Mouse (Mus musculus): ENCODE results near the gene Tmc7.

Tmc7 gene

DNA sequence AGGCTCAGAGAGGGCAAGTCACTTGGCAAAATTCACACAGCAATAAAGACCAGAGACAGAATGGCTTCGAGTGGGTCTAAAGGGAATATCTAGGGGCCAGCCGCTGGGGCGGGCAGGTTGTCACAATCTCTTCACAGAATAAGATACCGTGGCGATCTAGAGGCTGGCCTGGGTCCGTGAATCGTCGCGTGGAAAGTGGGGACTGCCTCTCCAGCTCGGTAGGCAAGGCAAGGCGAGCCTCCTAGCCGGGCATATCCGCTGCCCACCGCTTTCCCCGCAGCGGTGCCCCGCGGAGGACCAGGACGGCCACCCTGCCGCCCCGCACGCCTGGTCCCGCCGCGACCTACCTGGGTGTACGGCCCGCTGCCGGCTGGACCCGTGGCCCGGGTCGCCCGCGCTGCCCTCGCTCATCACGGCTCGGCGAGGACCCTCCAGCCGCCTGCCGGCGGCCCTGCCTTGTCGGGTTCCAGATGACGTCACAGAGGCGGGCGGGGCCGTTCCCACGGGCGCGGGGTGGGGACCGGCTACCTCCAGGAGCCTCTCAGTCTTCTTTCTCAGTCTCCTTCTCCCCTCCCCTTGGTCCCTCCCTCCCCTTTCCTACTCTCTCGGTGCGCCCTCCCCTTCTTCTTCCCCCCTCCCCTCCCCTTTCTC, at the start of gene Tmc7:
Gene Tmc7, minus strand, starts transcription at position 480 of the 651 bp plus-strand sequence.
- peak; percentile 52 for DNase-seq (ENCODE audit: low read depth, low spot score)

GRCm38 (mm10) chr7:118633951-118634350, 49.4 kb upstream of the Tmc7 start:
- no peak for DNase-seq (ENCODE audit: low read depth, low spot score)

- DNase-seq (ENCODE audit: low read depth, low spot score) = no peak
Measured at GRCm38 (mm10) chr7:118633094-118633493, 48.6 kb upstream of the Tmc7 start.

DNA sequence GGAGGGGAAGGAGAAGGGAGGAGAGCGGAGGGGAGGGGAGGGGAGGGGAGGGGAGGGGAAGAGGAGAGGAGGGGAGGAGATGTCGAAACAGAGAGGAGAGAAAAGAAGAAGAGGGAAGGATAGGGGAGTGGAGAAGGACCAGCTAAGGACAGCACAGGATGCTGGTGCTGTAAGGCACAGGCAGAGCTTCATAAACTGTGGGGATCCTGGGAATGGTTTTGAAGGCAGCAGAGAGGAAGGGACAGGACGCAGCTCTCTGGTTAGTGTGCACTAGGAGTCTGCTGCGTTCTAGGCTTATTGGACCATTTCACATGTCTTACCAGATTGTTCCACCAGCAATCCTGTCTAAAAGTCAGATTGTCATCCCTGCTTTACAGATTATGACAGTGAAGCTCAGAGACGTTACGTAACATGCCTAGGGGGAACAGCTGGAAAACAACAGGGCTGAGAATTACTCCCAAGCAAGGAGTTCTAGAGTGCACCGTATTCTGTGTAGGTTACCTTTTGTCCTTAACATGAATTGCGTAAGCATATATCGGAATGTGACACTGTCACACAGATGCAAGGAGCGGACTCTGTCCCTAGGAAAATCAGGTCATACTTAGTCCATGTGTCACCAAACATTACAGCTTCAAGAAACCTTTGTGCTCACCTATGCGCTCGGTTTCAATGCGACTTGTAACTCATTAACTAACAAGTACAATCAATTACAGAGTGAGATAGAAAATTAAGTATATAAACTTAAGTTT, 43.2 kb upstream of the Tmc7 start:
- no peak for DNase-seq (ENCODE audit: low read depth, low spot score)

DNA sequence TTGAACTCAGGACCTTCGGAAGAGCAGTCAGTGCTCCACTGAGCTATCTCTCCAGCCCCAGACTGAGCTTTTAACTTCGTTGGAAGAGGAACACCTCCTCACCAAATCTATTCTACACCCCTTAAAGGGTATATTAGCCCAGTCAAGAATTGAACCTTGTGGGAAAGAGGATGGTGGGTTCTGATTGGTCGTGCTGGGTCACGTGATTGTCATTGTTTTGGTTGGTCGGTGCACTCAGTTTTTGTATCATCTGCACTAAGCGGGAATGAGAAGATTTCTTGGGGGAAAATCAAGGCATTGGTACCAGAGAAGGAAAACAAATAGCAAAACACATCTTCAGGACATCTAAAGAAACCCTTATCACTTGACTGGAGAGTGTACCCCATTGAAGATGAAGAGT, 36.6 kb upstream of the Tmc7 start:
- DNase-seq (ENCODE audit: low read depth, low spot score) = no peak

GRCm38 (mm10) chr7:118620243-118620906, 35.8 kb upstream of the Tmc7 start:
- DNase-seq (ENCODE audit: low read depth, low spot score) = no peak

DNA sequence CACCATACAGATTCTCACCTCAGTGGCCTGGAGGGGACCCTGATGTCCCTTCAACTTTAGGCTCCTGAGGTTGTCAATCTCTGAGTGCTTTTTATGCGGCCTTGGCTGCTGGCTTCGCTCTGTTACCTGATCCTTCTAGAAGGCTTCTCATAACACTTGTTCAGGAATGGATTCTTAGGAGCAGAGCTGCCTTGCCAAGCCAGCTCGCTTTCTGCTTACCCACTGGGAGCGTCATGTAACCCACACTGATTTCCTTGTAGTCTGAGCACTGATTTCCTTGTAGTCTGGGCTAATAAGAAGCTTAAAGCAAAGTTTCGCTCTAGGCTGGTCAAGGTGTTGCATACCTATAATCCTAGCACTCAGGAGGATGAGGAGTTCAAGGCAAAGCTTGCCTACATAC, 33.6 kb upstream of the Tmc7 start:
- peak; percentile 79 for DNase-seq (ENCODE audit: low read depth, low spot score)

GRCm38 (mm10) chr7:118614076-118614475, 29.5 kb upstream of the Tmc7 start:
- DNase-seq (ENCODE audit: low read depth, low spot score) = no peak

DNA sequence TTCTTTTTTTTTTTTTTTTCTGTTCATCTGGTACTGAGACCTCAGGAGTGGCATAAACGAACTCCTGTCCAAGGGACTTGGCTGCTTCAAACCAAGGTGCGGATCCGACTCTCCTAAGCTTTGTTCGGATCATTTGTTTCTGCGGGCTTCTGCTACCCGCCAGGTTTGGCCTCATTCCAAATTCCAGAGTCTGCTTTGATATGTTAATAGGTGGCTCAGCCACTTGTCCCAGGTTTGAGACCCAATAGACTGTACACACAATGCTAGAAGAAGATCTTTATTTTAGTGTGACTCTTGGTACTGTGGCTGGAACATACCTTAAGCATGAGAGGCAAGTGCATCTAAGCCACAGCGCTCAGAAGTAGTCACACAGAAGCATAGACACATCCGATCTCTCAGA, 27.4 kb upstream of the Tmc7 start:
- DNase-seq (ENCODE audit: low read depth, low spot score) = no peak

DNA sequence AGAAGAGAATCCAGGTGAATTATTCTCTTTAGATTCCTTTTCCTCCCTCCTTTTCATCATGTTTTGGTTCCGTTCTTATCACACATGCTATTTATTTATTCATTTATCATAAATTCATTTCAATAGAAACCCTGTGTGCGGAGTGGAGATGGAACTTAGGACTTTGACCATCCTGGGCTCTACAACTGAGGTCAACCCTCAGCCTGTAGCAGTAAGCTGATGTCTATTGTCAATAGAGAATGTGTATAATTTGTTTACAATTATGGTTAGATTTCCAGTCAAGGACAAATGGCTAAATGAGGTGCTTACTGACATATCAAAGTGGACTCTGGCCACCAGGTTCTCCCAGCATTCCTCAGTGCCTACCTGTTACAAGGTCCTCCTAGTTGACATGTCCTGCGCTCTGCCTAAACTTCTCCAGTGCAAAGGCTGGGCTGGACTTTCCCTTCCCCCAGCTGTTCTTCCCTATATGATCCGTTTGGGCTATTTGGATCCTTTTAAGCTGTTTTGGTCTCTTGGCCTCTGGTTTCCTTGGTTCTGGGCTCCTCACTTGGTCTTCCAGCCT, 26.7 kb upstream of the Tmc7 start:
- DNase-seq (ENCODE audit: low read depth, low spot score) = no peak

DNA sequence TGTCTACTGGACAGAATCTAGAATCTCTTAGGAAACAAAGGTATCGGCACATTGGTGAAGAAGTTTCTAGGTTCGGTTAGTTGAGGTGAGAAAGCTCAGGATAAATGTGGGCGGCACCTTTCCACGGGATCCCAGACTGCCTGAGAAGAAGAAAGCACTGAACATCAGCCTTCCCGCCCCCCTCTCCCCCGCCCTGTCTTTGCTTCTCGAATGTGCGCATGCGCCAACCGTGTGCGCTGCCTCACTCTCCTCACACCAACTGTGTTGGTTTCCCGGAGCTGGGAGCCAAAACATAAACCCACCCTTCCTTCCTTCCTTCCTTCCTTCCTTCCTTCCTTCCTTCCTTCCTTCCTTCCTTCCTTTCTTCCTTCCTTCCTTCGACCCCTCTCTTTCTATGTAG, 26.2 kb upstream of the Tmc7 start:
- DNase-seq (ENCODE audit: low read depth, low spot score) = no peak

DNA sequence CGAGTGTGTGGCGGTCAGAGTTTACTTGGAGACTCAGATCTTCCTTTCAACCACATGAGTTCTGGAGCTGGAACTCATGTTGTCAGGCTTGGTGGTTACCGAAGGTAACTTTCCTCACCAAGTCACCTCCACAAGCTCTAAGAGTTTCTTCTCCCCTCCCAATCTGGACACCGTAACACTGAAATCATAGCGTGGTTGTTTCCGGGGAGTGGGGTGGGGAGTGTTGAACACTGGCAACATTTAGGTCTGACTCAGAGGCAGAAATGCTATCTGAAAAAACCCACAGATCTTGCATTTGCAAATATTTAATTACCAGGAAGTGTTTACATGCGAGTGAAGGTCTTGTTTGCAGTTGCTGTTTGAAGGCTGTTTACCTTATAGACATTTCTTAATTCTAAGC, 25.3 kb upstream of the Tmc7 start:
- no peak for DNase-seq (ENCODE audit: low read depth, low spot score)

DNA sequence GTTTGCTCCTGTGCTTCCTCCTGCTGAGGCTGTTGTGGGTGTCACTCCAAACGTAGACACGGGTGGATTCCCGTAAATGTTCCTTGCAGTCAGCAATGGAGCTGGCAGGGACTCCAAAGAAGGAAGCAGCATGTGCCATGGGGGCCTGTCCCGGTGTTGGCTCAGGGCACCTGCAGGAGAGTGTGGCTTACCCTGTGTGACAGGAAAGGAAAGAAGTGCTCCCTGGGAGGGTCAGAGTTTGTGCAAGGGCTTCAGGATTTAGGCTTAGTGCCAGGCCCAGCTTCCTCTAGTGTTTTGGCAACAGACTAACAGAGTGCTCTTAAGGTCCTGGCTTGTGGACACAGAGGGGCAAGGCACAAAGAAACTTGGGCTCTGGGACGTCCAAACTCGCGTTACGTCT, 20.3 kb upstream of the Tmc7 start:
- no peak for DNase-seq (ENCODE audit: low read depth, low spot score)

- no peak for DNase-seq (ENCODE audit: low read depth, low spot score)
Measured at GRCm38 (mm10) chr7:118599954-118600631, 15.6 kb upstream of the Tmc7 start.

GRCm38 (mm10) chr7:118597201-118597600, 12.7 kb upstream of the Tmc7 start, which contains the start of gene Tmc5:
TSS of gene Tmc5 (plus strand) at chr7:118597297.
- no peak for DNase-seq (ENCODE audit: low read depth, low spot score)

DNA sequence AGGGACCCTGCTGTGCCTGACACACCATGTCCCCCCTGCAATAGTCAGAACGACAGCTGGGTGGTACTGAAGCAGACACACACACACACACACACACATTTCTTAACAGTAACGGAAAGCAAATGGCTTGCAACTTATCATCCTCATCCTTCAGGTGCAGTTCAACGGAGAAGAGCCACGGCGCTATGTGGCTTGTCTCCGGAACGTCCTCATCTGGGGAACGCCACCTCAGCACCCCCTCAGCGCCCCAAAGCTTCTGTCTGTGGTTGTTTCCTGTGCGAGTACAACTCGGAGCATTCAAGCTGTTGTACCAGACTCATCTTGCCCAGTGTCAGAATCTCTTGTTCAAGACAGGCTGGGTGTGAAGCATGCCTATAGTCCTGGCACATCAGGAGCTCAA, 11.7 kb upstream of the Tmc7 start:
- DNase-seq (ENCODE audit: low read depth, low spot score) = no peak

GRCm38 (mm10) chr7:118595228-118595627, 10.7 kb upstream of the Tmc7 start:
- peak; percentile 88 for DNase-seq (ENCODE audit: low read depth, low spot score)

DNA sequence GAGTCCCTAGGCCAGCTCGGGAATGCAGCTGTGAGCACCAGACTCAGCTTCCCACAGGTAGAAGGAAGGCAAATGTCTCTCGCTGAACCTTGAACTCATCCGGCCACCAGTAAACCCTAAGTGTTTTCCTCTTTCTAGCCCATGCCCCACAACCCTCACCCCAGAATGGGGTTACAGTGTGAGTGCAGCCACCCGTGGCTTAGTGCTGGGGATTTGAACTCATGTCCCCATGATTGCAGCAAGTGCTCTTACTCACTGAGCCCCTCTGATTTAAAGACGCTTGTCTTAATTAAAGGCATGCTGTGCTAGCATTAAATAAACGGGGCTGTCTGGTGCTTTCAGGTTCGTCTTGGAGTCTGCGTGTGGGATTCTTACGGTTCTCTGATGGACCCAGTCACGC, 10.1 kb upstream of the Tmc7 start:
- no peak for DNase-seq (ENCODE audit: low read depth, low spot score)

DNA sequence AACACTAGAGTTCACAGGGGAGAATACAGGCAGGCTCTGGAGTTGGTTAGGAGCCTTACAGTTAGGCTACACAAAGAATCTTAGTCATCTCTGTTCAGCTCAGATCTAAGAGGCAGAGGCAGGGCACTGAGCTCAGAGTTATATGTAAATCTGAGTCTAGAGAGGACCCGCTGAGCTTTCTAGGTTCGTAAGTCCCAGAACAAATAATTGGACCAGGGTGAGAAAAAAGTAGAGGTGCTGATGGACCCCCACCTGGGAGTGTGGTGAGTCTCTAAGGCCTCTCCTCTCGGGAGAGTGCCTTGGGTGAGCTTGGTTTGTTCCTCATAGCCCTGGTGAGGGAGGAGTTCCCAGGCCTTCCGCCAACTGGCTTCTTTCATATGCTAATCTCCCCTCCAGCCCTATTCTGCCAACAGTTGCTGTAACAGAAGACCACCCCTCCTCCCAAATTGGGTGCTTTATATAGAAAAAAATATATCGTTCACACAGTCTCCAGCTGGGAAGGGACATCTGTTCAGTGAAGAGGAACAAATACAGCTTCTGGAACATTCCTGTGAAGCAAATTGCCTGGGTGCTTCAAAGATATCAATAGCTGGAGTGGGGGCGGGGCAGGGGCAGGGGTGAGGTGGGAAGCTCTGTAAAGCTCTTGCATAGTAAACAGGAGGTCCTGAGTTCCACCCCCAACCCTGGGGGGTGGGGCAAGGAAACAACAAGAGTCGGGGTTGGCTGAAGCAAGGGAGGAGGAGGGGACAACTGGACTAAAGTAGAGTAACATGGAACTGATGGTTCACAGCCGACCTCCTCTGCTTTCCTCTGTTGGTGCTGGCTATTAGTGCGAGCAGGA, 9.3 kb upstream of the Tmc7 start:
- DNase-seq (ENCODE audit: low read depth, low spot score) = no peak

- peak; percentile 51 for DNase-seq (ENCODE audit: low read depth, low spot score)
Measured at GRCm38 (mm10) chr7:118592146-118592545, 7.6 kb upstream of the Tmc7 start.

GRCm38 (mm10) chr7:118590726-118591305, 6.3 kb upstream of the Tmc7 start:
- DNase-seq (ENCODE audit: low read depth, low spot score) = no peak

Data from skeletal muscle tissue, adult 2 months (tissue).